ENCODE assay signal across 8 mouse cellular contexts in genomic region chr11:44806589-44806988, GRCm38 (mm10).
DNase-seq lines count a peak whose midpoint lies in the region; ATAC-seq lines count a peak whose summit lies in the region.

No protein-coding gene starts in this region.

- peak; percentile 5 for DNase-seq in right cerebral cortex, adult 18-20 months
- no peak for DNase-seq in right cerebral cortex, postnatal 25 days
- peak; percentile 33 for DNase-seq in hindbrain, embryonic 11.5 days (ENCODE audit: low spot score)
- peak; percentile 51 for DNase-seq in mesoderm, embryonic 11.5 days (ENCODE audit: low read depth, low spot score)
- no peak for DNase-seq in ovary, adult 18-20 months (ENCODE audit: low spot score)
- no peak for DNase-seq in heart, adult 18-20 months
- DNase-seq in T-cell, adult 2 months (ENCODE audit: low spot score): no peak
- DNase-seq in thymus, postnatal 36 days: no peak

- H3K4me2 ChIP-seq in hindbrain, embryonic 11.5 days (replicated peaks; ENCODE audit: low read depth, low read length): no peak overlapping the region

- H3K9ac ChIP-seq in hindbrain, embryonic 11.5 days (ENCODE audit: low read depth, low read length): no peak overlapping the region

- 0 out of 2 replicates have a peak overlapping the region, but pooled peaks have one; percentile 47 for H3K27ac ChIP-seq in hindbrain, embryonic 11.5 days (ENCODE audit: low read depth, low read length)

- no peaks in the 10 kb centered on the region for H3K36me3 ChIP-seq in hindbrain, embryonic 11.5 days (ENCODE audit: control insufficient read depth, insufficient read depth, low read length)

- peak; percentile 63 for ATAC-seq in hindbrain, embryonic 11.5 days (ENCODE audit: low FRiP score)

- 14% methylated on average over 11 of the region's 11 CpGs for WGBS in hindbrain, embryonic 11.5 days

- H3K4me3 ChIP-seq in hindbrain, embryonic 11.5 days (ENCODE audit: low read depth, low read length): no peak overlapping the region

- H3K27me3 ChIP-seq in hindbrain, embryonic 11.5 days (ENCODE audit: control insufficient read depth, insufficient read depth, low read length): no peaks in the 10 kb centered on the region

- H3K4me1 ChIP-seq in hindbrain, embryonic 11.5 days (replicated peaks; ENCODE audit: control insufficient read depth, insufficient read depth, low read length): no peaks in the 10 kb centered on the region; the same call in none of the 2 replicates

- H3K9me3 ChIP-seq in hindbrain, embryonic 11.5 days (ENCODE audit: control insufficient read depth, low read length): no peaks in the 10 kb centered on the region

Comparison
In these comparisons a context has a peak if more than half of its experiments do, and no peak if none do; other contexts are left out.
1. DNase-seq: peak in right cerebral cortex, adult 18-20 months (single experiment), hindbrain, embryonic 11.5 days (single experiment) and mesoderm, embryonic 11.5 days (single experiment); none in right cerebral cortex, postnatal 25 days (single experiment), ovary, adult 18-20 months (single experiment), heart, adult 18-20 months (0 of 2), T-cell, adult 2 months (single experiment) and thymus, postnatal 36 days (0 of 2).